Mouse (Mus musculus): ENCODE results near the gene Traf3.

DNA sequence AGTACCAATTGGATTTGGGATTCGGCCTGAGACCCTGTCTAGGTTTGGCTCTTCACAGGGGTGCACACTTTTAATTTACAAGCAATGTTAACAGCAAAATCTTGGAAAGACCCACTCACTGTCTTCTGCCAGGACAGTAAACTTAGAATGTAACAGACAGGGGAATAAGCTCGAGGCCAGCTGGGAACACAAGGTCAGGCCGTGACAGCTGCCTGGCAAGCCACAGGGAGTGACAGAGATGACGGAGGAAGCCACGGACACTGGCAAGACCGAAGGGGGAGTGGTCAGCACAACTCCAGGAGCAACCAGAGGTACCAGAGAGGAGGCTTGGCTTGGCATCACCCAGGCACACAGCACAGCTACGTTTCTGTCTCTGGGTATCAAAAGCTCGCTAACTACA lies 140.7 kb downstream of the Traf3 start:
- no peak for TF ChIP-seq CTCF (IDR thresholded peaks at IDR 0.05; ENCODE audit: extremely low read depth, insufficient read depth, insufficient read length, insufficient replicate concordance)
- no peak for TF ChIP-seq POLR2A (IDR thresholded peaks at IDR 0.05; ENCODE audit: low read depth, low read length)

Measured in spleen, adult 2 months (tissue).